Comparison of ENCODE assay signal across 34 mouse cellular contexts in the genomic region with DNA sequence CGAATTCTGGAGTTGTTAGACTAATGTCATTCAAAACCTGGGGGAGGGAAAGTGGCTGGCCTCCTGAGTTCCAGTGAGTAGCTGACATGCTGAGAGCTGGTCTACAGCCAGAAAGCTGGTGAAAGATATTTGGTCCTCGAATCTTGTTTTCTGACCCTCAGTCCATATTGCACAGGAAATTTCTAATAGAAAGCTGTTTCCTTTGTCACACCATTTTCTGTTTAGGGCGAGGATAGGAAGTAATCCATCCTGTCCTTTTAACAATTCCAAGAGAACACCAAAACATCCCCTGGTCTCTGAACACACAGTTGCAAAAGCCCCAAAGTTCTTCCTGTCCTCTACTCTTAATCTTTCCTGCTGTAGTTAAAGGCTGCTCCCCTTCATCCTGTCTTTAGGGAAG. TPM values are rescaled to one million over a fixed set of nuclear protein-coding genes. Genes with fewer than 3 reads are reported as not detected.
DNase-seq lines count a peak whose midpoint lies in the region; ATAC-seq lines count a peak whose summit lies in the region.
"Had no signal": no experiment of that assay in that cellular context is flagged by ENCODE, and none has a peak within 500 bp of the region (broad histone marks: within the 10 kb centered on the region; RNA-seq: fewer than 3 reads in every experiment).

No protein-coding gene starts in this region.

- H3K9ac ChIP-seq in midbrain, embryonic 14.5 days (replicated peaks; ENCODE audit: low read length), result no peak overlapping the region
- no peak overlapping the region for H3K9ac ChIP-seq in midbrain, embryonic 16.5 days (ENCODE audit: low read depth, low read length)
- H3K9ac ChIP-seq: embryonic facial prominence, embryonic 12.5 days; forebrain, embryonic 12.5 days; hindbrain, embryonic 15.5 days; intestine, embryonic 15.5 days; limb, embryonic 12.5 days; liver, postnatal 0 days; neural tube, embryonic 12.5 days had no signal

- no peaks in the 10 kb centered on the region for H3K4me1 ChIP-seq in midbrain, embryonic 14.5 days (ENCODE audit: control insufficient read depth, insufficient read depth, low read length)
- H3K4me1 ChIP-seq in midbrain, embryonic 16.5 days (ENCODE audit: control insufficient read depth, insufficient read depth, low read length), result no peaks in the 10 kb centered on the region
- H3K4me1 ChIP-seq: hindbrain, embryonic 15.5 days; intestine, embryonic 15.5 days; neural tube, embryonic 12.5 days had no signal

- H3K27me3 ChIP-seq in midbrain, embryonic 14.5 days (ENCODE audit: control insufficient read depth, insufficient read depth, low read length), result no peaks in the 10 kb centered on the region
- H3K27me3 ChIP-seq in midbrain, embryonic 16.5 days (ENCODE audit: control insufficient read depth, insufficient read depth, low read depth, low read length), result no peaks in the 10 kb centered on the region
- H3K27me3 ChIP-seq: embryonic facial prominence, embryonic 12.5 days; forebrain, embryonic 12.5 days; hindbrain, embryonic 15.5 days; intestine, embryonic 15.5 days; limb, embryonic 12.5 days; neural tube, embryonic 12.5 days had no signal

- H3K9me3 ChIP-seq in midbrain, embryonic 14.5 days (ENCODE audit: control insufficient read depth, low read length), result no peaks in the 10 kb centered on the region
- 0 out of 2 replicates have a peak, but pooled peaks cover 2% of the 10 kb centered on the region for H3K9me3 ChIP-seq in midbrain, embryonic 16.5 days (replicated peaks; ENCODE audit: control insufficient read depth, low read length, poor library complexity, severe bottlenecking)
- H3K9me3 ChIP-seq: embryonic facial prominence, embryonic 12.5 days; forebrain, embryonic 12.5 days; heart, embryonic 10.5 days; hindbrain, embryonic 15.5 days; intestine, embryonic 15.5 days; limb, embryonic 12.5 days; neural tube, embryonic 12.5 days had no signal

- DNase-seq in adrenal gland, postnatal 14 days, result peak; percentile 14
- no peak for DNase-seq in adrenal gland, adult 18-20 months (ENCODE audit: low spot score in 2 of 2)
- peak; percentile 10 for DNase-seq in kidney, postnatal 14 days
- no peak for DNase-seq in kidney, postnatal 25 days
- DNase-seq in midbrain, embryonic 14.5 days, result peak; percentile 16
- peak; percentile 13 for DNase-seq in lung, postnatal 14 days
- no peak for DNase-seq in thymus, postnatal 0 days (ENCODE audit: low spot score)
- DNase-seq: adrenal gland, postnatal 36 days; cerebellum, adult 11 months; cerebellum, adult 9-11 months; gastrocnemius, adult 2 months; heart, postnatal 4 days; liver, postnatal 0 days; retina, postnatal 1 day; right cerebral cortex, postnatal 25 days; thymus, postnatal 14 days had no signal

- H3K27ac ChIP-seq in midbrain, embryonic 14.5 days (replicated peaks; ENCODE audit: low read depth, low read length), result no peak overlapping the region
- no peak overlapping the region for H3K27ac ChIP-seq in midbrain, embryonic 16.5 days (ENCODE audit: low read length)
- H3K27ac ChIP-seq: embryonic facial prominence, embryonic 12.5 days; forebrain, embryonic 12.5 days; gastrocnemius, adult 2 months; heart, embryonic 10.5 days; hindbrain, embryonic 15.5 days; intestine, embryonic 15.5 days; limb, embryonic 12.5 days; neural tube, embryonic 12.5 days had no signal

- H3K36me3 ChIP-seq in midbrain, embryonic 14.5 days (ENCODE audit: control insufficient read depth, insufficient read depth, low read length), result no peaks in the 10 kb centered on the region
- no peaks in the 10 kb centered on the region for H3K36me3 ChIP-seq in midbrain, embryonic 16.5 days (ENCODE audit: control insufficient read depth, insufficient read depth, low read length)
- H3K36me3 ChIP-seq: embryonic facial prominence, embryonic 12.5 days; forebrain, embryonic 12.5 days; heart, embryonic 10.5 days; hindbrain, embryonic 15.5 days; intestine, embryonic 15.5 days; limb, embryonic 12.5 days; neural tube, embryonic 12.5 days had no signal

- H3K4me2 ChIP-seq in midbrain, embryonic 14.5 days (ENCODE audit: low read length), result no peak overlapping the region
- H3K4me2 ChIP-seq in midbrain, embryonic 16.5 days (ENCODE audit: low read length), result no peak overlapping the region
- H3K4me2 ChIP-seq: embryonic facial prominence, embryonic 12.5 days; forebrain, embryonic 12.5 days; hindbrain, embryonic 15.5 days; intestine, embryonic 15.5 days; limb, embryonic 12.5 days; liver, embryonic 11.5 days; neural tube, embryonic 12.5 days had no signal

- ATAC-seq in midbrain, embryonic 14.5 days (ENCODE audit: low FRiP score, low TSS enrichment), result no peak
- ATAC-seq in midbrain, embryonic 16.5 days, result no peak
- ATAC-seq: intestine, embryonic 15.5 days; liver, postnatal 0 days had no signal

- H3K4me3 ChIP-seq in midbrain, embryonic 14.5 days (replicated peaks; ENCODE audit: low read depth, low read length), result no peak overlapping the region
- no peak overlapping the region for H3K4me3 ChIP-seq in midbrain, embryonic 16.5 days (ENCODE audit: low read depth, low read length)
- H3K4me3 ChIP-seq: embryonic facial prominence, embryonic 12.5 days; erythroblast, embryonic 14.5 days; forebrain, embryonic 12.5 days; gastrocnemius, adult 2 months; heart, embryonic 10.5 days; hindbrain, embryonic 15.5 days; intestine, embryonic 15.5 days; limb, embryonic 12.5 days; megakaryocyte, embryonic 14.5 days; neural tube, embryonic 12.5 days had no signal

- 45% methylated on average over 3 of the region's 3 CpGs for WGBS in midbrain, embryonic 14.5 days
- WGBS in midbrain, embryonic 16.5 days, result 41% methylated on average over 3 of the region's 3 CpGs

RNA-seq across cellular contexts. Expression of gene Kalrn, which starts 22.0 kb away (rescaled TPM):
- total RNA-seq in adrenal gland, postnatal 14 days (2021), result 12.9 and 20.7 TPM in 2 replicates
- total RNA-seq in adrenal gland, adult 18-20 months (2021), result 10 to 100 TPM in 1 of 2 experiments, 1 to 10 TPM in 1; 7.2 to 10.4 TPM
- 40.1 and 44.6 TPM in 2 replicates for polyA plus RNA-seq in midbrain, embryonic 14.5 days (2014; fragmentation: Nextera tagmentation; extraction: Ambion mirVana)
- 31.3 and 33.2 TPM in 2 replicates for polyA plus RNA-seq in midbrain, embryonic 16.5 days (2015; fragmentation: Nextera tagmentation; extraction: Ambion mirVana)
- 2.3 and 2.8 TPM in 2 replicates for polyA plus RNA-seq in thymus, postnatal 0 days (2015; fragmentation: Nextera tagmentation; extraction: Ambion mirVana)

RNA-seq across cellular contexts. Expression of gene Ropn1, which starts 54.4 kb away (rescaled TPM):
- not detected in 2 replicates for total RNA-seq in adrenal gland, postnatal 14 days (2021)
- total RNA-seq in adrenal gland, adult 18-20 months (2021), result not detected
- polyA plus RNA-seq in midbrain, embryonic 14.5 days (2014; fragmentation: Nextera tagmentation; extraction: Ambion mirVana), result not detected in 2 replicates
- polyA plus RNA-seq in midbrain, embryonic 16.5 days (2015; fragmentation: Nextera tagmentation; extraction: Ambion mirVana), result not detected in 2 replicates
- not detected in 2 replicates for polyA plus RNA-seq in thymus, postnatal 0 days (2015; fragmentation: Nextera tagmentation; extraction: Ambion mirVana)
- total RNA-seq: adrenal gland, postnatal 36 days; common myeloid progenitor, adult 5-6 weeks; gastrocnemius, adult 2 months; layer of hippocampus, adult 18-20 months; layer of hippocampus, postnatal 25 days; monocyte, adult 5-6 weeks had no signal
- polyA plus RNA-seq: embryonic facial prominence, embryonic 12.5 days; erythroblast, embryonic 14.5 days; forebrain, embryonic 12.5 days; frontal cortex, adult 2 months; hindbrain, embryonic 15.5 days; intestine, embryonic 15.5 days; kidney, embryonic 14.5 days; liver, embryonic 11.5 days; liver, postnatal 0 days; neural tube, embryonic 12.5 days; spleen, adult 2 months had no signal

Comparison
In these comparisons a context has a peak if more than half of its experiments do, and no peak if none do; other contexts are left out.
1. DNase-seq: peak in adrenal gland, postnatal 14 days (single experiment), kidney, postnatal 14 days (single experiment), midbrain, embryonic 14.5 days (single experiment) and lung, postnatal 14 days (single experiment); none in adrenal gland, adult 18-20 months (0 of 2), kidney, postnatal 25 days (0 of 2) and thymus, postnatal 0 days (single experiment).